Mouse (Mus musculus) macrophage (primary cell): ENCODE measurements around the gene Traip. TPM values are rescaled to one million over a fixed set of nuclear protein-coding genes. Genes with fewer than 3 reads are reported as not detected.
"Not testable (repeated sequence)": the region's sequence is repeated elsewhere in the genome, so short reads cannot be mapped to it uniquely, and the experiment has no call there.

Experiments used
- H3K27ac ChIP-seq: fragments of 350-480 bp; formaldehyde crosslinking; 2 replicates; pipeline ENCODE4 v1.9.0; 2021
- H3K36me3 ChIP-seq: fragments of 350-480 bp; formaldehyde crosslinking; 2 replicates; pipeline ENCODE4 v1.9.0; 2021; ENCODE audit errors: inconsistent target
- H3K4me3 ChIP-seq: fragments of 350-480 bp; formaldehyde crosslinking; 2 replicates; pipeline ENCODE4 v1.9.0; 2021; ENCODE audit errors: inconsistent target
- H3K79me2 ChIP-seq: fragments of 350-480 bp; formaldehyde crosslinking; 2 replicates; pipeline ENCODE4 v1.9.0; 2021; ENCODE audit errors: inconsistent target
- WGBS: methylation state at CpG from one replicate; pipeline ENCODE4 v1.1.7; 2026; ENCODE audit warnings: inconsistent platforms; ENCODE audit not compliant: missing documents; 5-methylcytosine and 5-hydroxymethylcytosine counted together
- polyA plus RNA-seq: library from polyadenylated mRNA; stranded (reverse); fragments of 250-400 nt; gene quantifications from 3 replicates; pipeline ENCODE4 v1.2.4, GENCODE M21; 2018; ENCODE audit warnings: inconsistent platforms

Gene Traip
- polyA plus RNA-seq, 1 experiment from 2014 or later, result 1.1 TPM

DNA sequence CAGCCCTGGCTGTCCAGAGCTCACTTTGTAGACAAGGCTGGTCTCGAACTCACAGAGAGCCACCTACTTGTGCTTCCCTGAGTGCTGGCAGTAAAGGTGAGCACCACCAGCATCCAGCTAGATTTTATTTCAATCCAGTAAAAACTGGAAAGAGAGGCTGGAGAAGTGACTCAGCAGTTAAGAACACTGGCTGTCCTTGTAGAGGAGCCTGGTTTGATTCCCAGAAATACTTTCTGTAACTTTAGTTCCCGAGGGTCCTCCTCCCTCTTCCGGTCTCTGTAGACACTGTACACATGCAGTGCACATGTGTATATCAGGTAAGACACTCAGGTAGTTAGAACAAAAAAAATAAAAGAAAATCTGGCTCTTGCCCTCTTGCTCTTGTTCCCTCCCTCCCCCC lies 38.0 kb downstream of the Traip start:
- Histone ChIP-seq H3K27ac (no peak overlapping the region), H3K79me2 (no peaks in the 10 kb centered on the region; the same call in 1 of the 2 replicates), H3K4me3 (no peak overlapping the region), H3K36me3 (no peaks in the 10 kb centered on the region)
- 73% methylated on average over 3 of the region's 3 CpGs for WGBS

- Histone ChIP-seq H3K36me3 (no peaks in the 10 kb centered on the region), H3K79me2 (no peaks in the 10 kb centered on the region), H3K27ac (no peak within 1 kb of the TSS), H3K4me3 (no peak within 1 kb of the TSS)
- WGBS, result 85% methylated on average over 2 of the region's 2 CpGs
Measured at GRCm38 (mm10) chr9:107992197-107992596, 42.3 kb downstream of the Traip start, which contains the start of gene Cdhr4. Cdhr4 (plus strand) TSS chr9:107992497.

DNA sequence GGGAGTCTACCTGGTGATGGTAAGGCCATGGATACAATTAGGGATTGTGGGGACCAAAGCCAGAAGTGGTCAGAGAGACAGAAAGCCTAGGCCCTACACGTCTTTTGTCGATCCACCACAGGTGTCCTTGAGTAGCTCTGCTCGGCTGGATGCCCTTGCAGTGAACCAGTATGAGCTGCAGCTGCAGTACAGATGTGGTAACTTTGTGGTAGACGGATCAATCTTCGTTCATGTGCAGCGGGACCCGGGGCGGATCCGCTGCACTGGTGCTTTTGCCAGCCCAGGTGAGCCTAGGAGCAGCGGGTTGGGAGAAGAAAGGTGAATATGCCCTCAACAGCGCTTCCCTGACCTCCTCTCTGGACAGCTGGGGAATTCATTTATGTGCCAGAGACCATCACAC lies 43.1 kb downstream of the Traip start:
- Histone ChIP-seq H3K36me3 (no peaks in the 10 kb centered on the region), H3K4me3 (no peak overlapping the region), H3K79me2 (no peaks in the 10 kb centered on the region), H3K27ac (no peak overlapping the region)
- WGBS, result 86% methylated on average over 11 of the region's 11 CpGs

GRCm38 (mm10) chr9:107994464-107994863 lies 44.5 kb downstream of the Traip start:
- H3K27ac ChIP-seq, result peak overlapping the region; percentile 66
- WGBS, result 7% methylated on average over 2 of the region's 2 CpGs

DNA sequence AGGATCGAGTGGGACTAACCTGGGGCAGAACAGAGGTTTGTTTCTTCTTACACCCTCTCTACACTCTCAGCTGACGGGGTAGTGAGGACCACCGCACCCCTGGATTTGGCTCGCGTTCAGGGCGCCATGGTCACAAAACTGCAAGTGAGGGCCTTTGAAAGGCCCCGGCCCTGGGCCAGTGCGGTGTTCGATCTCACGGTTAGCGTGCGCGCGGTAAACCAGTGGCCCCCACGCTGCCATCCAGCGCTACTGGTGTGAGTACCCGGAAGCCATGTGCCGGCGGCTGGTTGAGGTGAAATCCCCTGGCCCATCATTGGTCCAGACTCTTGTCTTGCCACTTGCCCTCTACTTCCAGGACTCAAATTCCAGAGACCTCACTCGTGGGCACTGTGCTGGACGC lies 45.6 kb downstream of the Traip start:
- no peaks in the 10 kb centered on the region for H3K79me2 ChIP-seq
- 97% methylated on average over 21 of the region's 21 CpGs for WGBS
- peak overlapping the region; percentile 66 for H3K27ac ChIP-seq
- no peak overlapping the region for H3K4me3 ChIP-seq
- no peaks in the 10 kb centered on the region for H3K36me3 ChIP-seq

More at GRCm38 (mm10) chr9:107994464-107994863, 44.5 kb downstream of the Traip start:
- Histone ChIP-seq H3K79me2 (no peaks in the 10 kb centered on the region), H3K4me3 (no peak overlapping the region), H3K36me3 (no peaks in the 10 kb centered on the region)

- H3K36me3 ChIP-seq, result no peaks in the 10 kb centered on the region
- no peaks in the 10 kb centered on the region for H3K79me2 ChIP-seq
- WGBS, result 92% methylated on average over 5 of the region's 5 CpGs
- H3K4me3 ChIP-seq, result no peak within 1 kb of the TSS
- H3K27ac ChIP-seq, result peak within 1 kb of the TSS; percentile 66
Measured at GRCm38 (mm10) chr9:107996049-107996448, 46.1 kb downstream of the Traip start, which contains the start of gene Gm20662. Gm20662 (plus strand) TSS chr9:107996349.

DNA sequence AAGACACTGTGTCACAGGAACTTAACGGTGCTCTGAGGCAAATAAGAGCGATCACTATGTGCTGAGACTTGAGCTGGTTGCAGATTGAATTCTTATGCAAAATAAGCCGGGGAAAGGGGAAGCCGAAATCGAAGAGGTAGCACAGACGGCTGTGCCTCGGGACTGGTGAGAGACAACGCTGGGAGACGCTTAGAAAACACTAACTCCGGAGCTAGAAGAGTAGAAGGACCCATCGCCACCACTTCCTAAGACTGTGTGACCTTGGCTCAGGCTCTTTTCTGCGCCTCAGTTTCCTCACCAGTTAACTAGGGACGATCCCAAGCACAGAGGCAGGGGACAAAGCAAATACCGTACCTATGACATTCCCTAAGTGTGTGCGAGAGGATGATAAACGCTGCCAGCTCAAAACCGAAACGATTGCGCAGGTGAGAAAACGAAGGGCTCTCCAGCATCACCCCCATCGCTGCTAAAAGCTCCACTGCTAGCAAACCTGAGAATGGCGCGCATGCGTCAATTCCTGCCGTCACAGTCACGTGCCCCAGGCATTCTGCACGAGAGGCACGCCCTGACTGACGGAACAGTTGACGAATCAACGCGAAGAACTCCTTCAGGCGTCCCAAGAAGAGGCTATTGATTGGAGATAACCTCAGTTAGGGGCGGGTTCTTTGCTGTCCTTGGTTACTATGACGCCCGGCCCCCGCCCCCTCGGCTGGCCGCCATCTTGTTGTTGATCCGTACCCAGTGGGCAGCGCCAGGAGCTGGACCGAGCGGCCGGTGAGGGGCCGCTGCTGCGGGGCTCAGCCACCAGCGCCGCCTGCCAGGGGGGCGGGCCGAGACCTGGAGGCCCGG lies 52.2 kb downstream of the Traip start, which contains the start of gene Ip6k1:
Ip6k1 (plus strand) TSS at position 580 of the 849 bp plus-strand sequence.
- H3K79me2 ChIP-seq, result peaks cover 45% of the 10 kb centered on the region
- WGBS, result 0% methylated on average over 43 of the region's 51 CpGs
- H3K4me3 ChIP-seq, result peak within 1 kb of the TSS; percentile 94
- no peaks in the 10 kb centered on the region for H3K36me3 ChIP-seq
- peak within 1 kb of the TSS; percentile 80 for H3K27ac ChIP-seq

- no peaks in the 10 kb centered on the region for H3K36me3 ChIP-seq
- H3K79me2 ChIP-seq, result peaks cover 53% of the 10 kb centered on the region
- H3K4me3 ChIP-seq, result peak overlapping the region; percentile 94
- peak overlapping the region; percentile 55 for H3K27ac ChIP-seq
- 0% methylated on average over 45 of the region's 50 CpGs for WGBS
Measured at GRCm38 (mm10) chr9:108002778-108003530, 53.0 kb downstream of the Traip start.

GRCm38 (mm10) chr9:108003531-108003890 lies 53.6 kb downstream of the Traip start:
- Histone ChIP-seq H3K36me3 (no peaks in the 10 kb centered on the region), H3K4me3 (peak overlapping the region; percentile 94), H3K27ac (peak overlapping the region; percentile 55), H3K79me2 (peaks cover 59% of the 10 kb centered on the region)
- WGBS, result 3% methylated on average over 8 of the region's 8 CpGs

GRCm38 (mm10) chr9:108008041-108008440 lies 58.1 kb downstream of the Traip start:
- WGBS, result 85% methylated on average over 4 of the region's 5 CpGs
- no peak overlapping the region for H3K4me3 ChIP-seq
- peaks cover 6% of the 10 kb centered on the region; the same call in 1 of the 2 replicates for H3K36me3 ChIP-seq
- peaks cover 100% of the 10 kb centered on the region for H3K79me2 ChIP-seq
- no peak overlapping the region for H3K27ac ChIP-seq

DNA sequence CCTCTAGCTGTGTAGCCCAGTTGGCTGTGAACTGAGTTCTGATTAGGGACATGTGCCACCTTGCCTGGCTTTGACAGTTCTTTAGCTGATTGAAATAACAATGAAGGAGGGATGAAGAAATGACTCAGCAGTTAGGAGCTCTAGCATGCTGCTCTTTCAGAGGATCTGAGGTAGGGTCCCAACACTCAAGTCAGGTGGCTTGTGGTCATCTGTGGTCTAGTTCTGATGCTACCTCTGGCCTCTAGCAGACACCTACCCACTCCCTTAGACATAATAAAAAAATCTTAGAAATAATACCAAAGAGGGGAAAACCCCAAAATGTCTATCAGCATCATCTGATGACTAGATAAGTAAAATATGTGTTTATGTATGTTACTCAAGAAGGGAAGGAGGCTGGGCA lies 60.4 kb downstream of the Traip start:
- no peak overlapping the region for H3K27ac ChIP-seq
- H3K36me3 ChIP-seq, result peaks cover 8% of the 10 kb centered on the region; the same call in 1 of the 2 replicates
- no peak overlapping the region for H3K4me3 ChIP-seq
- peaks cover 100% of the 10 kb centered on the region for H3K79me2 ChIP-seq

DNA sequence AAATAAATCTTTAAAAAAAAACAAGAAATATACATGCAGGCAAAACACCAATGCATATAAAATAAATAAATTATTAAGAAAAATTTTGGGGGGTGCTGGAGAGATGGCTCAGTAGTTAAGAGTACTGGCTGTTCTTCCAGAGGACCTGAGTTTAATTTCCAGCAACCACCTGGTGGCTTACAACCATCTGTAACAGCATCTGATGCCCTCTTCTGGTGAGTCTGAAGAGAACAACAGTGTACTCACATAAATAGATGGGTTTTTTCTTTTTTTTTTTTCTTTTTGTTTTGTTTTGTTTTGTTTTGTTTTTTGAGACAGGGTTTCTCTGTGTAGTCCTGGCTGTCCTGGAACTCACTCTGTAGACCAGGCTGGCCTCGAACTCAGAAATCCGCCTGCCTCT lies 63.6 kb downstream of the Traip start:
- peaks cover 100% of the 10 kb centered on the region for H3K79me2 ChIP-seq
- WGBS, result no CpG with 5 or more reads among the region's 2 CpGs
- H3K36me3 ChIP-seq, result peaks cover 12% of the 10 kb centered on the region; the same call in 1 of the 2 replicates
- not testable (repeated sequence) for H3K27ac ChIP-seq, H3K4me3 ChIP-seq

- WGBS, result 92% methylated on average over 3 of the region's 3 CpGs
- H3K36me3 ChIP-seq, result peaks cover 12% of the 10 kb centered on the region; the same call in 1 of the 2 replicates
- H3K27ac ChIP-seq, result no peak overlapping the region
- no peak overlapping the region for H3K4me3 ChIP-seq
- peaks cover 100% of the 10 kb centered on the region for H3K79me2 ChIP-seq
Measured at GRCm38 (mm10) chr9:108017127-108017526, 67.2 kb downstream of the Traip start.

DNA sequence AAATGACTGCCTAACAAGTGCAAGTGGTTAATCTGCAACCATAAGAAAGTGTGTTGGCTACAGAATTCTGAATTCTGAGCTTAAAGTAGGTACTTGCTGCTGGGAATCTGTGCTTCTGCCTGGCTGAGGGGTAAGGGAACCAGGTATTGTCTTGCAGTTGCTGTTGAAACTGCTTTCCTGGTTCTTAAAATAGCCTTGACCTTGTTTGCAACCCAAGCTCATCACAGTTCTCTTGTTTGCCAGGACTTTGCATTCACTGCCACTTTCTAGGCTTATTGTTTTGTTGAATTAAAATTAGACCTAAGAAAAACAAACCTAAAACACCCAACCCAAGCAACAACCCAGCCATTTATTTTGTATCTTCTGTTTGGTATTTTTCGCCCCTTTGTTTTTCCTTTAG lies 70.8 kb downstream of the Traip start:
- Histone ChIP-seq H3K79me2 (peaks cover 100% of the 10 kb centered on the region), H3K4me3 (no peak overlapping the region), H3K27ac (no peak overlapping the region), H3K36me3 (peaks cover 24% of the 10 kb centered on the region)
- 87% methylated on average over 1 of the region's 1 CpGs for WGBS
